Mouse (Mus musculus) testis, adult 2 months (tissue): Measurements from ENCODE around the gene Nrxn2.

Experiments
- CTCF ChIP-seq: fragments of 200-500 bp; IDR thresholded peaks from 2 replicates; pipeline ENCODE4 v1.5.1; 2012; ENCODE audit warnings: low read depth, mild to moderate bottlenecking, inconsistent platforms, low read length, moderate library complexity; ENCODE audit not compliant: control insufficient read depth, insufficient read depth, insufficient replicate concordance
- POLR2A ChIP-seq: fragments of 200-500 bp; IDR thresholded peaks from 2 replicates; pipeline ENCODE4 v1.6.1; 2012; ENCODE audit warnings: low read depth, mild to moderate bottlenecking, inconsistent platforms, low read length, moderate library complexity; ENCODE audit not compliant: control insufficient read depth

DNA sequence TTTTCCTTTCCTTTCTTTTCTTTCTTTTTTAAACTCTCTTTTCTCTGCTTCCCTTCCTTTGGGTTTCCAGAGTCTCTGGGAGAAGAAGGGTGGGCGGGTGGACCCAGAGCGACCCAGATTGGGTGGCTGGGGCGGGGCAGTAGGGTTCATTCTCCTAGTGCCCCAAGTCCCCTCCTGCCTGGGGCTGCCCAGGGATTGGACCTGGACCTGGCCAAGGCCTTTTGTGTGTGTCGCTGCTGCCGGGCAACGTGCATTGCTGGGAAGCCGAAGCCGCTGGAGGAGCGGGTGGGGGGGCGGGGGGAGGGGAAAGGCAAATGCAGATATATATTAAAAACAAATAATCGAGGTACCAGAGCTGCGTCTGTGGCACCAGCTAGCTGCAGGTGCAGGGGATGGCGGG, 114.1 kb downstream of the Nrxn2 start:
- TF ChIP-seq POLR2A (no peak), CTCF (no peak)
